Mouse (Mus musculus) lung, adult 2 months (tissue): ENCODE results near the gene Trim44. TPM values are rescaled to one million over a fixed set of nuclear protein-coding genes. Genes with fewer than 3 reads are reported as not detected.

Experiments used
- DNase-seq: peaks from one replicate; pipeline ENCODE4 v3.0.0; 2022
- H3K4me1 ChIP-seq: fragments of 200-500 bp; 2 replicates; pipeline ENCODE4 v1.6.1; 2011; ENCODE audit warnings: low read length; ENCODE audit not compliant: control insufficient read depth, insufficient read depth
- H3K4me3 ChIP-seq: fragments of 200-500 bp; replicated peaks from 2 replicates; pipeline ENCODE3; 2011; ENCODE audit warnings: low read depth, mild to moderate bottlenecking, control low read depth, low read length; ENCODE audit errors: extremely low read depth
- CTCF ChIP-seq: fragments of 200-500 bp; IDR thresholded peaks from 2 replicates; pipeline ENCODE4 v1.5.1; 2011; ENCODE audit warnings: mild to moderate bottlenecking, low read length, control low read depth; ENCODE audit not compliant: insufficient read depth
- POLR2A ChIP-seq: fragments of 200-500 bp; IDR thresholded peaks from 2 replicates; pipeline ENCODE4 v1.6.1; 2011; ENCODE audit warnings: low read depth, mild to moderate bottlenecking, control low read depth, low read length, borderline replicate concordance; ENCODE audit errors: extremely low read depth
- WGBS: fragments of 180-500 bp; shearing (Covaris S2); methylation state at CpG from one replicate; pipeline ENCODE4 v1.1.7; 2018; 5-methylcytosine and 5-hydroxymethylcytosine counted together
- polyA plus RNA-seq: library from polyadenylated mRNA; depleted of rRNA; stranded (reverse); fragments of >200 nt; gene quantifications from 2 replicates; pipeline ENCODE4 v1.2.3, GENCODE M21; 2012

Gene Trim44
- polyA plus RNA-seq, 1 experiment: 34.2 TPM

DNA sequence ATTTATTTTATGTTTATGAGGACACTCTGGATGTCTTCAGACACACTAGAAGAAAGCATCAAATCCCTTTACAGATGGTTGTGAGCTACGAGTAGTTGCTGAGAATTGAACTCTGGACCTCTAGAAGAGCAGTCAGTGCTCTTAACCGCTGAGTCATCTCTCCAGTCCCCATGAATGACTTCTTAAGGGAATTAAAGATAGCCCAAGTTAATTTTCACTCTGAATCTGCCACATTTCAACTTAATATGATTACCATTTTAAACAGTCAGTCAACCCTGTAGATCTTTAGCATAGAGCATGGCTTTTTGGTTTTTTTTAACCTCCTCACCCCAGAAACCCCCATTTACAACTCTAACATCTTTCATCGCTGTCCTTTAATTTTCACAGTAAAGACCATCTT, 2.1 kb upstream of the Trim44 start:
- TF ChIP-seq POLR2A (no peak), CTCF (no peak)
- WGBS: 92% methylated on average over 3 of the region's 3 CpGs
- no peak for DNase-seq

DNA sequence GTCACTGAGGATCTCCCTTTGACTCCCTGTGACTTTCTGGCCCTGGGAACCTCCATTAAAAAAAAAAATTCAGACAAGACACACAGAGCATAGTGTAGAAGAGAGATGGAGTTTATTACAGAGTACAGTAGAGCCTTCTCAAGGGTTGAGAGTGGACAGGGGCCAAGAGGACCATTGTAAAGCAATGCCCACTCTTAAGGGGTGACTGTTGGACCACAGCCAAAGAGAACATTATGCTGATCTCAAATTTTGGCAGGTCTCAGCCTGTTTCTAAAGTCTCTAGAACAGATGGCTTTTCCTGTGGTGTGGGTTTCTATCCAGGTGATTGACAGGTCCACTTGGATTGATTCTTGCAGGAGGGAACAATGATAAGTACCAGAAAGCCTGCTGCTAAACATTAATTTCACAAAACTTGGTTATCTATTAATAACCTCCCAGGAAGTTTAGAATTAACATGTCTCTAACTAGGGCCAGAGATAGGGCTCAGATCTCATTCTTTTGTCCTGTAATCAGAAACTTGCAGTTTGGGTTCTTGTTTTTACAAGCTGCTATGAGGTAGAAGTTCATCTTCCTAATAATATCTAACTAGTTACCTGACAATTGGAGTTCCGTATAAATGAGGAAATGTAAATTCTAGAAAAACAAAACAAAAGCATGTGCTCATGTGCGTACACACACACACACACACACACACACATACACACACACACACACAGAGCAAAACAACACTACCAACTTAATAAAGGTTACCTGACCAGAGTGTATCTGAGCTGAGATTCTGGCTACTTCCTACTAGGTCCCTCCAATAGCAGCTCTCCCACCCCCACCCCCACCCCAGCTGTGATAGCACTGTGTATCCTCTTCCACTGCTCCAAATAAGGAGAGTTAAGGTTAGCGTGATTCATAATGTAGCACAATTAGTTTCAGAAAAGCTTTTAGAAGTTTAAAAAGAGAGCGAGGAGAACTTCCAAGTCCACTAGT, 1.0 kb downstream of the Trim44 start:
- 68% methylated on average over 4 of the region's 4 CpGs for WGBS
- no peaks in the 10 kb centered on the region; the same call in 1 of the 2 replicates for H3K4me1 ChIP-seq
- H3K4me3 ChIP-seq: no peak overlapping the region

More for the DNA sequence above, 2.1 kb upstream of the Trim44 start:
- Histone ChIP-seq H3K4me1 (no peaks in the 10 kb centered on the region; the same call in 1 of the 2 replicates), H3K4me3 (no peak overlapping the region)

GRCm38 (mm10) chr2:102403982-102404381, 3.6 kb downstream of the Trim44 start:
- WGBS: 93% methylated on average over 5 of the region's 5 CpGs
- DNase-seq: no peak
- TF ChIP-seq CTCF (no peak), POLR2A (no peak)
- Histone ChIP-seq H3K4me1 (peaks cover 12% of the 10 kb centered on the region), H3K4me3 (no peak overlapping the region)

More for the DNA sequence above, 1.0 kb downstream of the Trim44 start:
- no peak for DNase-seq
- TF ChIP-seq POLR2A (no peak), CTCF (no peak)

DNA sequence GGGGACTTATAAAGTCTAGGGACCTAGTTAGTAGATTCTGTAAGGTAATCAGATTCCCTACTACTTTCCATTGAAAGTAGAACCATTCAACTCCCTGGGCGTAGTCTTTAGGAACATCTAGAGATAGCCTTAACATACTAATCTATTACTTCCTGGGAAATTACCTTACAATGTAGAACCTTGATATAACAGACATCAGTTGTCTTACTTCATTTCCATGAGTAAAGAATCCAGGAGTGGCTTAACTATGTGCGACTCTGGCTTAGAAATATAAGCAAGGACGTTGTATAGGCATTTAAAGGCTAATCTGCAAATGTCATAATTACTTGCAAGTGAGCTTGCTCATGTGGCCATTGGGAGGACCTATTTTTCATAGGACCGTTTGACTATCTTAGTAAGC, 4.3 kb downstream of the Trim44 start:
- TF ChIP-seq CTCF: no peak
- no peak overlapping the region for H3K4me3 ChIP-seq
- DNase-seq: no peak
- peaks cover 12% of the 10 kb centered on the region for H3K4me1 ChIP-seq
- WGBS: 82% methylated on average over 4 of the region's 4 CpGs

GRCm38 (mm10) chr2:102401352-102401692, 6.3 kb downstream of the Trim44 start:
- no peak for DNase-seq
- H3K4me3 ChIP-seq: peak overlapping the region; percentile 57
- peaks cover 12% of the 10 kb centered on the region for H3K4me1 ChIP-seq
- WGBS: 11% methylated on average over 6 of the region's 6 CpGs
- TF ChIP-seq POLR2A (no peak), CTCF (no peak)

DNA sequence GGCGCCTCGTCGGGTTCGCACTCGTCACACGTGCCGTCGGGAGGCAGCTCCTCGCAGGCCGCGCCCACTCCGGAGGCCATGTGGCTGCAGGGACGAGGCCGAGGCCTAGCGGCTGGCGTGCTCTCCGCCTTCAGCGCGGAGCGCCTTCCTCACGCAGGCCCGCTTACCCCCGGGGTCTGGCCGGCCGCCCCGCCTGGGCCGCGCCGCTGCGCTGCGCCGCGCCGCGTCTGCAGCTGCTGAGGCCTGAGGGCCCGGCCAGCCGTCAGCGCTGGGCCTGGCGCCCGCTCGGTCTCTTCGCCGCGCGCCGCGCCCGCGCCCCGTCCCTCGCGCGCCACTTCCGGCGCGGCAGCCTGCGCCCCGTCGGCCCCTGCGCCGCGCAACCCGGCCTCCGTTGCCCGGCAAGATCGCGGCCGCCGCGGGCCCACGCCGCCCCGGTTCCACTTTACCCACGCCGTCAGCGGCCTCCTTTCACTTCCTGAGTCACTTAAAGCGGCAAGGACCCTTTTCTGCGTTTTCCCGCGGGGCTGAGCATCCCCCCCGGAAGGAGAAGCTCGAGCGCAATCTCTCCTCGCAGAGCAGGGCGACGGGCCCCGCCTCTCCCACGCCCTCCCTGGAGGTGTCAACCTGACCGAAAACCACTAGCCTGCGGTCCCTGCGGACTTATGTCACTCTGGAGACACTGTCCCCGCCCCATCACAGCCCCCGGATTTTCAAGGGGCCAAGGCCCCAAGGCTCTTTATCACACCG, 6.8 kb downstream of the Trim44 start:
- Histone ChIP-seq H3K4me3 (peak overlapping the region; percentile 57), H3K4me1 (peaks cover 12% of the 10 kb centered on the region)
- TF ChIP-seq CTCF: no peak
- TF ChIP-seq POLR2A: peak; percentile 60; the same call in 1 of the 2 replicates
- under 1% methylated on average over 94 of the region's 94 CpGs for WGBS
- DNase-seq: peak; percentile 89

DNA sequence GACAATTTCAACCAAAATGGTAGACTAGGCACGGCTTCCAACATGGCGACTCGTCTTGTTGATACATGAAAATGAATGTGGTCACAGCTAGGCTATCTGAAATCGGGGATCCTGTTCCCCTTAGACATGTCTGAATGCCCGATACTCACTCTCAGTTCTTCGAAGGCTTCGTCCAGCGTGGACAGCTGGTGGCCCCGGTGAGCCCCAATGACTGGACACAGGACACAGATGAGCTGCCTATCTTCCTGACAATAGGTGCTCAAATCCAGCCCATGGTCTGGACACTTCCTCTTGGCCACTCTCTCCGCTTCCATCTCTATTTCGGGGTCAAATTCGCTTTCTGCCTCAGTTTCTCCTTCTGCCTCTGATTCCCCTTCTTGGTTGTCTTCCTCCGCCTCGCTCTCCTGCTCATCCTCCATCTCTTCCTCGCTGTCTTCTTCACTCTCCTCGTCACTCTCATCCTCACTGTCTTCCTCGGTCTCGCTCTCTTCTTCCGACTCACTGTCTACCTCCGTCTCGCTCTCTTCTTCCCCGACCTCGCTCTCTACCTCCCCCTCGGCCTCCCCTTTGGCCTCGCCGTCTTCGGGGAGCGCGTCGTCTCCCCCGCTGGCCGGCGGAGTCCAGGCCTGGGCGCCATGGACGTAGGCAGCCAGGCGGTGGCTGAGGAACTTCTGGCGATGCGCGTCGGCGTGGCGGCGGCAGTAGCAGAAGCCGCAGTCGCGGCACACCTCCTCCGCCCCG, 7.6 kb downstream of the Trim44 start:
- WGBS: 37% methylated on average over 48 of the region's 48 CpGs
- TF ChIP-seq POLR2A (no peak), CTCF (no peak)
- no peak for DNase-seq
- peaks cover 12% of the 10 kb centered on the region for H3K4me1 ChIP-seq
- peak overlapping the region; percentile 57 for H3K4me3 ChIP-seq

DNA sequence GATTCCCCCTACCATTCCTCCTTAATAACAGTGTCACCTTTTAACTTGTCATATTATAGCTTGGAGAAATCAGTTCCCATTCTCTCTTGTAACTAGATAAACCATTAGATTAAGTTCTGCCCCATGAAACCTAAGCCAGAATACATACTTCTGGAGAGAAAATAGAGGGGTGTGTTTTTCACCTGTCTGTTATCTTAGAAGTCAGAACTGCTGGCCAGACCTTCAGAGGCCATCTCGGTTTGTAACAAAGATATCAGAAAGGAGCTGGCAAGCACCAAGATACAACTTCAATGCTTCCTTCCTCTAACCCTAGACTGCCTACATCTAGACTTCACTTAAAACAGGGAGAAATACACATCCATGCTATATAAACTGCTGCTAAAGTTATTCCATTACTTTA, 11.1 kb downstream of the Trim44 start:
- peaks cover 12% of the 10 kb centered on the region for H3K4me1 ChIP-seq
- TF ChIP-seq CTCF (no peak), POLR2A (no peak)
- DNase-seq: no peak
- no peak overlapping the region for H3K4me3 ChIP-seq
- WGBS: 50% methylated on average over 1 of the region's 1 CpGs

GRCm38 (mm10) chr2:102393457-102393856, 14.2 kb downstream of the Trim44 start:
- Histone ChIP-seq H3K4me1 (no peaks in the 10 kb centered on the region; the same call in 1 of the 2 replicates), H3K4me3 (no peak overlapping the region)
- no peak for TF ChIP-seq POLR2A
- 61% methylated on average over 1 of the region's 1 CpGs for WGBS
- DNase-seq: no peak
